Mouse (Mus musculus): ENCODE data around the gene Nfkbie. TPM values are rescaled to one million over a fixed set of nuclear protein-coding genes. Genes with fewer than 3 reads are reported as not detected.

Gene Nfkbie
- total and polyA plus RNA-seq, 3 experiments, result 5.9 to 11.1 (median 9.2) TPM

- Histone ChIP-seq H3K4me3 (ENCODE audit: low read depth, low read length) (peak overlapping the region; percentile 92), H3K27me3 (ENCODE audit: insufficient read depth, low read length) (no peaks in the 10 kb centered on the region), H3K9me3 (replicated peaks) (no peaks in the 10 kb centered on the region), H3K36me3 (replicated peaks) (peaks cover 38% of the 10 kb centered on the region), H3K4me1 (ENCODE audit: insufficient read depth, low read depth, low read length) (peaks cover 61% of the 10 kb centered on the region)
- ATAC-seq (ENCODE audit: extremely low read depth, insufficient number of reproducible peaks, low FRiP score, poor library complexity, severe bottlenecking) (peak; percentile 41), DNase-seq (ENCODE audit: low spot score) (peak; percentile 74)
- TF ChIP-seq TAL1 (conservative IDR thresholded peaks at IDR 0.05; ENCODE audit: low read depth, low read length), result no peak
- no peak for TF ChIP-seq POLR2AphosphoS5 (IDR thresholded peaks at IDR 0.05; ENCODE audit: insufficient replicate concordance, low read depth, low read length)
- no peak for TF ChIP-seq GATA1 (IDR thresholded peaks at IDR 0.05; ENCODE audit: borderline replicate concordance, low read length)
- no peak for TF ChIP-seq GATA2 (IDR thresholded peaks at IDR 0.05; ENCODE audit: borderline replicate concordance, low read depth, low read length)
- TF ChIP-seq CTCF (IDR thresholded peaks at IDR 0.05; ENCODE audit: low read depth, low read length), result no peak
Observed at GRCm38 (mm10) chr17:45574129-45574761, 18.7 kb downstream of the Nfkbie start.

- no peaks in the 10 kb centered on the region for H3K9me3 ChIP-seq (replicated peaks)
- H3K27me3 ChIP-seq (ENCODE audit: insufficient read depth, low read length), result no peaks in the 10 kb centered on the region
- peaks cover 33% of the 10 kb centered on the region for H3K36me3 ChIP-seq (replicated peaks)
- TF ChIP-seq CTCF (IDR thresholded peaks at IDR 0.05; ENCODE audit: low read depth, low read length), result no peak
- no peak for TF ChIP-seq POLR2AphosphoS5 (IDR thresholded peaks at IDR 0.05; ENCODE audit: insufficient replicate concordance, low read depth, low read length)
- TF ChIP-seq GATA1 (IDR thresholded peaks at IDR 0.05; ENCODE audit: borderline replicate concordance, low read length), result no peak
- TF ChIP-seq TAL1 (conservative IDR thresholded peaks at IDR 0.05; ENCODE audit: low read depth, low read length), result no peak
- no peak for TF ChIP-seq GATA2 (IDR thresholded peaks at IDR 0.05; ENCODE audit: borderline replicate concordance, low read depth, low read length)
- DNase-seq (ENCODE audit: low spot score) (no peak), ATAC-seq (ENCODE audit: extremely low read depth, insufficient number of reproducible peaks, low FRiP score, poor library complexity, severe bottlenecking) (no peak)
- peak overlapping the region; percentile 22; the same call in 1 of the 2 replicates for H3K4me3 ChIP-seq (ENCODE audit: low read depth, low read length)
- H3K4me1 ChIP-seq (ENCODE audit: insufficient read depth, low read depth, low read length), result peaks cover 61% of the 10 kb centered on the region
Observed at GRCm38 (mm10) chr17:45575123-45575897, 19.8 kb downstream of the Nfkbie start.

- no peaks in the 10 kb centered on the region for H3K27me3 ChIP-seq (ENCODE audit: insufficient read depth, low read length)
- no peaks in the 10 kb centered on the region for H3K9me3 ChIP-seq (replicated peaks)
- H3K4me1 ChIP-seq (ENCODE audit: insufficient read depth, low read depth, low read length), result peaks cover 73% of the 10 kb centered on the region
- no peak for DNase-seq (ENCODE audit: low spot score)
- no peak for ATAC-seq (ENCODE audit: extremely low read depth, insufficient number of reproducible peaks, low FRiP score, poor library complexity, severe bottlenecking)
- H3K36me3 ChIP-seq (replicated peaks), result peaks cover 12% of the 10 kb centered on the region
- TF ChIP-seq TAL1 (conservative IDR thresholded peaks at IDR 0.05; ENCODE audit: low read depth, low read length) (no peak), POLR2AphosphoS5 (IDR thresholded peaks at IDR 0.05; ENCODE audit: insufficient replicate concordance, low read depth, low read length) (no peak), GATA1 (IDR thresholded peaks at IDR 0.05; ENCODE audit: borderline replicate concordance, low read length) (no peak), GATA2 (IDR thresholded peaks at IDR 0.05; ENCODE audit: borderline replicate concordance, low read depth, low read length) (no peak), CTCF (IDR thresholded peaks at IDR 0.05; ENCODE audit: low read depth, low read length) (no peak)
- no peak overlapping the region for H3K4me3 ChIP-seq (ENCODE audit: low read depth, low read length)
Observed at GRCm38 (mm10) chr17:45578242-45578641, 22.7 kb downstream of the Nfkbie start.

- TF ChIP-seq CTCF (IDR thresholded peaks at IDR 0.05; ENCODE audit: low read depth, low read length) (peak; percentile 31; the same call in 1 of the 2 replicates), TAL1 (conservative IDR thresholded peaks at IDR 0.05; ENCODE audit: low read depth, low read length) (no peak)
- peaks cover 77% of the 10 kb centered on the region for H3K4me1 ChIP-seq (ENCODE audit: insufficient read depth, low read depth, low read length)
- DNase-seq (ENCODE audit: low spot score), result no peak
Observed at GRCm38 (mm10) chr17:45578843-45579242, 23.3 kb downstream of the Nfkbie start.

GRCm38 (mm10) chr17:45579554-45579953 lies 24.1 kb downstream of the Nfkbie start:
- Histone ChIP-seq H3K4me1 (ENCODE audit: insufficient read depth, low read depth, low read length) (peaks cover 78% of the 10 kb centered on the region), H3K27me3 (ENCODE audit: insufficient read depth, low read length) (no peaks in the 10 kb centered on the region), H3K9me3 (replicated peaks) (no peaks in the 10 kb centered on the region), H3K4me3 (ENCODE audit: low read depth, low read length) (no peak overlapping the region), H3K36me3 (replicated peaks) (peaks cover 19% of the 10 kb centered on the region)
- TF ChIP-seq POLR2AphosphoS5 (IDR thresholded peaks at IDR 0.05; ENCODE audit: insufficient replicate concordance, low read depth, low read length), result no peak
- no peak for TF ChIP-seq GATA1 (IDR thresholded peaks at IDR 0.05; ENCODE audit: borderline replicate concordance, low read length)
- TF ChIP-seq CTCF (IDR thresholded peaks at IDR 0.05; ENCODE audit: low read depth, low read length), result no peak
- no peak for TF ChIP-seq TAL1 (conservative IDR thresholded peaks at IDR 0.05; ENCODE audit: low read depth, low read length)
- no peak for TF ChIP-seq GATA2 (IDR thresholded peaks at IDR 0.05; ENCODE audit: borderline replicate concordance, low read depth, low read length)
- DNase-seq (ENCODE audit: low spot score), result no peak
- ATAC-seq (ENCODE audit: extremely low read depth, insufficient number of reproducible peaks, low FRiP score, poor library complexity, severe bottlenecking), result no peak

More at GRCm38 (mm10) chr17:45578843-45579242, 23.3 kb downstream of the Nfkbie start:
- peaks cover 14% of the 10 kb centered on the region for H3K36me3 ChIP-seq (replicated peaks)
- H3K9me3 ChIP-seq (replicated peaks), result no peaks in the 10 kb centered on the region
- H3K27me3 ChIP-seq (ENCODE audit: insufficient read depth, low read length), result no peaks in the 10 kb centered on the region
- ATAC-seq (ENCODE audit: extremely low read depth, insufficient number of reproducible peaks, low FRiP score, poor library complexity, severe bottlenecking), result no peak
- H3K4me3 ChIP-seq (ENCODE audit: low read depth, low read length), result no peak overlapping the region

- no peak for DNase-seq (ENCODE audit: low spot score)
- Histone ChIP-seq H3K36me3 (replicated peaks) (peaks cover 31% of the 10 kb centered on the region), H3K27me3 (ENCODE audit: insufficient read depth, low read length) (no peaks in the 10 kb centered on the region; the same call in 1 of the 2 replicates), H3K4me1 (ENCODE audit: insufficient read depth, low read depth, low read length) (peaks cover 78% of the 10 kb centered on the region), H3K4me3 (ENCODE audit: low read depth, low read length) (no peak overlapping the region), H3K9me3 (replicated peaks) (no peaks in the 10 kb centered on the region)
- no peak for ATAC-seq (ENCODE audit: extremely low read depth, insufficient number of reproducible peaks, low FRiP score, poor library complexity, severe bottlenecking)
- TF ChIP-seq GATA1 (IDR thresholded peaks at IDR 0.05; ENCODE audit: borderline replicate concordance, low read length), result no peak
- no peak for TF ChIP-seq CTCF (IDR thresholded peaks at IDR 0.05; ENCODE audit: low read depth, low read length)
- no peak for TF ChIP-seq TAL1 (conservative IDR thresholded peaks at IDR 0.05; ENCODE audit: low read depth, low read length)
- no peak for TF ChIP-seq GATA2 (IDR thresholded peaks at IDR 0.05; ENCODE audit: borderline replicate concordance, low read depth, low read length)
- TF ChIP-seq POLR2AphosphoS5 (IDR thresholded peaks at IDR 0.05; ENCODE audit: insufficient replicate concordance, low read depth, low read length), result no peak
Observed at GRCm38 (mm10) chr17:45580958-45581477, 25.5 kb downstream of the Nfkbie start.
